Mouse (Mus musculus) intestine, postnatal 0 days (tissue): ENCODE results near the gene Mapk9. TPM values are rescaled to one million over a fixed set of nuclear protein-coding genes. Genes with fewer than 3 reads are reported as not detected.
A peak's percentile ranks its signal among the peaks of the same experiment; 100 is the strongest.

Source experiments
- ATAC-seq: fragments of 200-750 bp; cut with Nextera tagmentation; 2 replicates; pipeline ENCODE4 v1.8.0; 2017; ENCODE audit warnings: mild to moderate bottlenecking, moderate TSS enrichment, moderate library complexity
- H3K27ac ChIP-seq: fragments of 300-500 bp; sonication (generic); 2 replicates; pipeline ENCODE4 v1.5.1; 2014; ENCODE audit warnings: mild to moderate bottlenecking, low read depth, low read length, moderate library complexity
- H3K27me3 ChIP-seq: fragments of 300-500 bp; sonication (generic); replicated peaks from 2 replicates; pipeline ENCODE4 v1.6.1; 2014; ENCODE audit warnings: low read length, mixed read lengths; ENCODE audit not compliant: control insufficient read depth, insufficient read depth
- H3K36me3 ChIP-seq: fragments of 300-500 bp; sonication (generic); 2 replicates; pipeline ENCODE4 v1.6.1; 2014; ENCODE audit warnings: mild to moderate bottlenecking, moderate library complexity; ENCODE audit not compliant: control insufficient read depth, insufficient read depth
- H3K4me1 ChIP-seq: fragments of 300-500 bp; sonication (generic); replicated peaks from 2 replicates; pipeline ENCODE4 v1.6.1; 2014; ENCODE audit warnings: antibody characterized with exemption, low read length, mixed read lengths; ENCODE audit not compliant: control insufficient read depth, insufficient read depth
- H3K4me2 ChIP-seq: fragments of 300-500 bp; sonication (generic); replicated peaks from 2 replicates; pipeline ENCODE4 v1.6.1; 2014; ENCODE audit warnings: low read depth, mild to moderate bottlenecking, moderate library complexity
- H3K4me3 ChIP-seq: fragments of 300-500 bp; sonication (generic); 2 replicates; pipeline ENCODE4 v1.5.1; 2014; ENCODE audit warnings: low read depth, low read length
- H3K9ac ChIP-seq: fragments of 300-500 bp; sonication (generic); 2 replicates; pipeline ENCODE4 v1.6.1; 2014; ENCODE audit warnings: mild to moderate bottlenecking, low read depth, low read length
- H3K9me3 ChIP-seq: fragments of 300-500 bp; sonication (generic); 2 replicates; pipeline ENCODE4 v1.6.1; 2016; ENCODE audit warnings: mixed run types; ENCODE audit not compliant: control insufficient read depth
- CTCF ChIP-seq: sonication (generic); IDR thresholded peaks from 2 replicates; pipeline ENCODE4 v1.5.1; 2016; ENCODE audit warnings: low read depth, mild to moderate bottlenecking, control low read depth, antibody characterized with exemption, moderate library complexity
- WGBS: fragments of 180-500 bp; shearing (Covaris S2); extraction: QIAGEN DNeasy Blood & Tissue Kit; methylation state at CpG from one replicate; pipeline ENCODE4 v1.1.7; 2014; 5-methylcytosine and 5-hydroxymethylcytosine counted together
- polyA plus RNA-seq: library from polyadenylated mRNA; unstranded; fragments of >200 nt; fragmentation: Nextera tagmentation; extraction: Ambion mirVana; gene quantifications from 2 replicates; pipeline ENCODE4 v1.2.1, GENCODE M21; 2015

Mapk9 gene
- polyA plus RNA-seq, 1 experiment from 2014 or later: 22.0 TPM

DNA sequence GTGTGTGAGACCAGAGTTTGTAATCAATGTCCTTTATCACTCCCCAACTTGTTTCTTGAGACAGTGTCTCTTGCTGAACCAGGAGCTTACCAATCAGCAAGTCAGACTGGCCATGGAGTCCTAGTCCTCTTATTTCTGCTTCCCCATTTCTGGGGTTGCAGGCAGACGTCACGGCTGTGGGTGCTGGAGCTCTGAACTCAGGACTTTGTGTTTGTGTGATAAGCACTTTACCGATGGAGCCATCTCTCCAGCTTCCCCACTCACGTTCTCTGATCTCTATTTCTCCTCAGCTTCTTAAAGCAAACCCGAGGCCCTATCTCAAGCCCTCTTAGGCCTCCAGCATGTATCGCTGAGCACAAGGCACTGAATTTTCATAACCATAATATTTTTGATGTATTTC is 72.8 kb downstream of the Mapk9 start:
- Histone ChIP-seq H3K4me3 (no peak overlapping the region), H3K4me2 (no peak overlapping the region), H3K9me3 (no peaks in the 10 kb centered on the region), H3K36me3 (no peaks in the 10 kb centered on the region), H3K27me3 (no peaks in the 10 kb centered on the region), H3K9ac (no peak overlapping the region), H3K27ac (no peak overlapping the region), H3K4me1 (no peaks in the 10 kb centered on the region)
- 82% methylated on average over 6 of the region's 6 CpGs for WGBS
- no peak for ATAC-seq
- no peak for TF ChIP-seq CTCF

DNA sequence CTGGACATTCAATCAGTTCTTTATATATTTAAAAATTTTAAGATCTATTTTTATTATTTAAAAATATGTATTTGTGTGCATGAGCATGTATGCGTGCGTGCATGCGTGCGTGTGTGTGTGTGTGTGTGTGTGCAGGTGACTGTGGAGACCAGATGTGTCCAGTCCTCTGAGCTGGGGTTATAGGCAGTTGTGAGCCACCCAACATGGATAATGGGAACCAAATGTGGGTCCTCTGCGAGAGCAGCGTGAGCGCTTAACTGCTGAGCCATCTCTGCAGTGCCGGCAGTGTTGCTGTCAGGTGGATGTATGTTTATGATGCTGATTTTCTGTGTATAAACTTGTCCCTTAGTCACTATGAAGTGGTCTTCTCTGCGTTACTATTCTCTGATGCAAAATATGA is 77.0 kb downstream of the Mapk9 start:
- H3K9me3 ChIP-seq: no peaks in the 10 kb centered on the region
- no peak overlapping the region for H3K9ac ChIP-seq
- no peak for TF ChIP-seq CTCF
- H3K4me3 ChIP-seq: no peak overlapping the region
- H3K27ac ChIP-seq: no peak overlapping the region
- H3K27me3 ChIP-seq: no peaks in the 10 kb centered on the region
- ATAC-seq: no peak
- H3K36me3 ChIP-seq: no peaks in the 10 kb centered on the region
- 85% methylated on average over 9 of the region's 9 CpGs for WGBS
- no peak overlapping the region for H3K4me2 ChIP-seq
- H3K4me1 ChIP-seq: no peaks in the 10 kb centered on the region

DNA sequence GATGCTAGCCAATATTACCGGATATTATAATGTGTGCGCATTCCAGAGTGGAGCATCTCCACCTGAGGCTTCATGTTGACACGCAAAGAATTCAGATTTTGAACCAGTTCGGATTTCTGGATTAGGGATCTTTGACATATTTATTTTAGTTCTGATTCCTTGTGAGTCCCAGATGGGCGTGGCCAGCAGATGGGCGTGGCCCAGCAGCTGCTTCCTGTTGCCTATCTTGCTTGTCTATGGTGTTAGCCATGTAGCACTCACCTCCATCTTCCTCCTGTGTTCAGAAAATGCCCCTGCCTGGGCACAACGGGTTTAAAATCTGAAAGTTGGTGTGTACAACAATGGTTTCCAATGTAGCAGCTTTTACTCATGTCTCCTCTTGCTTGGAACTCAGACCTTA is 79.6 kb downstream of the Mapk9 start:
- H3K9me3 ChIP-seq: no peaks in the 10 kb centered on the region
- H3K27ac ChIP-seq: no peak overlapping the region
- no peaks in the 10 kb centered on the region for H3K27me3 ChIP-seq
- no peak overlapping the region for H3K9ac ChIP-seq
- no peak for TF ChIP-seq CTCF
- H3K36me3 ChIP-seq: no peaks in the 10 kb centered on the region
- no peak for ATAC-seq
- no peak overlapping the region for H3K4me2 ChIP-seq
- WGBS: 65% methylated on average over 7 of the region's 7 CpGs
- H3K4me1 ChIP-seq: no peaks in the 10 kb centered on the region
- H3K4me3 ChIP-seq: no peak overlapping the region

DNA sequence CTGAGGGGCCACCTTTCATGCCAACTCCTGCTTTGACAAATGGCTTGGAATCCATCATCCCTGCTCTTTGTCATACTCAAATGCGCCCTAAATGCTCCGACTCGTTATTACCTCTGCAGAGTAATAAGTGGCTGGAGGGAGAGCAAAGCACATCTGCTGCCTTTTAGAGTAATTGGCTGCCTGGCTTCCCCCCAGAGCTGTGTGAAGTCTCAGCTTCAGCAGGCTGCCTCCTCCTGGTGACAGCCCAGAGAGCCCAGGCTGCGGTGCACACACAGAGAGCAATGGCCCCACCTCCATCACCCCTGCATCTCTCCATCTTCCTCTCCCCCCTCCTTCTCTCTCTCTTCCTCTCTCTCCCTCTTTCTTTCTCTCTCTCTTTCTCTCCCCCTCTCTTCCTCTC is 80.6 kb downstream of the Mapk9 start:
- ATAC-seq: no peak
- Histone ChIP-seq H3K4me3 (no peak overlapping the region), H3K27ac (no peak overlapping the region), H3K9me3 (no peaks in the 10 kb centered on the region), H3K27me3 (no peaks in the 10 kb centered on the region), H3K9ac (no peak overlapping the region), H3K4me2 (no peak overlapping the region), H3K4me1 (no peaks in the 10 kb centered on the region), H3K36me3 (no peaks in the 10 kb centered on the region)
- peak; percentile 39 for TF ChIP-seq CTCF
- WGBS: 49% methylated on average over 4 of the region's 4 CpGs

DNA sequence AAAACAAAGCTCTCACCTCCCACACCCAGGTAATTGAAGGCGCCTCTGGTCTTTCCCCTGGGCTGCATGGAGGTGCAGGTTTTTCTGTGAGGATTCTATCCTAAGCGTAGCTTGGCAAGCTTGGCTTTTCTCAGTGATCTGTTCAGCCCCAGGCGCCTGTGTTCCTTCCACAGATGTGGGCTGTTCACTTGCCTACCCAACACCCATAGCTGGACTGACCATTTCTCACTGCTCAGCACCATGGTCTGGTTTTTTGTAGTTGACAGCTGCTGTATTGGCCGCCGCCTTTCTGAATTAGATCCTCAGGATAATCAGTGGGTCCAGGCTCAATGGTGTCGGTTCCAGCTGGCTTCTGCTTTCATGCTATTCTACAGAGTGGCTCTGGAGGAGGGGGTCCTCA is 81.1 kb downstream of the Mapk9 start:
- no peak for ATAC-seq
- 72% methylated on average over 6 of the region's 6 CpGs for WGBS

DNA sequence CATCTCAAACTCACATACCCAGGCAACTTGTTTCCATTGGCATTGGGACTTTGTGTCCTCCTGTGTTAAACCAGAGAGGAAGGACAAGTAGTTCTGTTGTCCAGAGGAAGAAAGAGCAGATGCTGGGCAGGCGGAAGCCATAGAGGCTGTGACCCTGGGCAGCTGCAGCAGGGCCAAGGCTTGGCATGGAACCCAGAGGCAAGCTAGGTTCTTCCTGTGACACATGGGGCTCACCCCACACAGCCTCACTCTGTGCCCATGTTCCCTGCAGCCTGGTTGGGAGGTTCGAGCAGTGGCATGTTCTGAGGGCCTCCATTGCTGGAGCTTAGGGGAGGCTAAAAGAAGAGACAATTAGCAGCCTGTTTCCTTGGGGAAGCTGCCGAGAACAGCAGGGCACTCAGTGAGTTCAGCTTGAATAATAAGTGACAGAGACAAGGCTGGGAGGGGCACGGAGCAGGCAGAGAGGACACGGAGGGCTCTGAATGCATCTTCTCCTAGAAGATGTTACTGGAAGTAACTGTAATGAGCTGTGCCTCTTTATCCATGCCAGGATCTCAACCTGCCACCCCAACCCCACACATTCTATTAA is 84.6 kb downstream of the Mapk9 start:
- H3K9ac ChIP-seq: no peak overlapping the region
- no peaks in the 10 kb centered on the region for H3K9me3 ChIP-seq
- no peaks in the 10 kb centered on the region for H3K36me3 ChIP-seq
- TF ChIP-seq CTCF: no peak
- no peak overlapping the region for H3K4me2 ChIP-seq
- 46% methylated on average over 5 of the region's 5 CpGs for WGBS
- no peaks in the 10 kb centered on the region for H3K27me3 ChIP-seq
- ATAC-seq: no peak
- H3K4me1 ChIP-seq: no peaks in the 10 kb centered on the region
- no peak overlapping the region for H3K4me3 ChIP-seq
- H3K27ac ChIP-seq: no peak overlapping the region

More for the DNA sequence above, 81.1 kb downstream of the Mapk9 start:
- H3K4me3 ChIP-seq: no peak overlapping the region
- no peak overlapping the region for H3K27ac ChIP-seq
- no peak for TF ChIP-seq CTCF
- no peaks in the 10 kb centered on the region for H3K4me1 ChIP-seq
- H3K4me2 ChIP-seq: no peak overlapping the region
- no peaks in the 10 kb centered on the region for H3K9me3 ChIP-seq
- no peaks in the 10 kb centered on the region for H3K36me3 ChIP-seq
- H3K9ac ChIP-seq: no peak overlapping the region
- no peaks in the 10 kb centered on the region for H3K27me3 ChIP-seq

DNA sequence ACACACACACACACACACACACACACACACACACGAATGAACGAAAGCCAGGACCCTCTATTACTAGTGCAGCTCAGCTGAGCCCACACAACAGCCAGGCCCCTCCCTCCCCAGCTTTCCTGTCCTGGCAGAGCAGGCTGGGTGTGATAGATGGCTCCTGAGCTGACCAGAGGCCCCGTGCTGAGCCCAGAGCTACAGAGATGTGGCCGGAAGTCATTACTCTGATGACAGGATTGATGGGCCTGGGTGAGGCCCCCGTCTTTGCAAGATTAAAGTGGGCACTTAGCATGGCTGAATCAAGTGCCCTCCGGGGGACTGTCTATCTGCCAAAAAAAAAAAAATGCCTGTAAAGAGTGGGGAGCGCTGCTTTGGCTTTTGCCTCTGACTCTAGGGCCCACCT is 85.3 kb downstream of the Mapk9 start:
- Histone ChIP-seq H3K9me3 (no peaks in the 10 kb centered on the region), H3K36me3 (no peaks in the 10 kb centered on the region), H3K27me3 (no peaks in the 10 kb centered on the region), H3K4me1 (no peaks in the 10 kb centered on the region), H3K4me2 (no peak overlapping the region), H3K9ac (no peak overlapping the region), H3K4me3 (no peak overlapping the region), H3K27ac (no peak overlapping the region)
- ATAC-seq: no peak
- WGBS: 27% methylated on average over 7 of the region's 7 CpGs
- TF ChIP-seq CTCF: no peak
